Mouse (Mus musculus): ENCODE data around the gene Celf2. TPM values are rescaled to one million over a fixed set of nuclear protein-coding genes. Genes with fewer than 3 reads are reported as not detected.

Celf2 gene
- polyA plus RNA-seq, 1 experiment from 2014 or later = 68.8 TPM

GRCm38 (mm10) chr2:6622082-6622481 is 887.3 kb downstream of the Celf2 start:
- no peak overlapping the region for H3K4me2 ChIP-seq (ENCODE audit: low read depth, low read length)
- H3K27me3 ChIP-seq (replicated peaks; ENCODE audit: control insufficient read depth, insufficient read depth, low read length) = no peaks in the 10 kb centered on the region
- peak; percentile 50 for DNase-seq (ENCODE audit: low spot score)
- H3K27ac ChIP-seq (replicated peaks; ENCODE audit: low read depth, low read length) = no peak overlapping the region
- H3K4me1 ChIP-seq (ENCODE audit: control insufficient read depth, insufficient read depth, low read length) = no peaks in the 10 kb centered on the region
- H3K9ac ChIP-seq (ENCODE audit: low read depth, low read length) = no peak overlapping the region
- no peak for ATAC-seq (ENCODE audit: low read depth)
- no peaks in the 10 kb centered on the region for H3K36me3 ChIP-seq (ENCODE audit: control insufficient read depth, insufficient read depth, low read length)
- no peak overlapping the region for H3K4me3 ChIP-seq (ENCODE audit: low read depth, low read length)
- WGBS = 74% methylated on average over 5 of the region's 5 CpGs
- no peaks in the 10 kb centered on the region for H3K9me3 ChIP-seq (ENCODE audit: control insufficient read depth, low read length)

GRCm38 (mm10) chr2:6618856-6619255 is 890.5 kb downstream of the Celf2 start:
- no peaks in the 10 kb centered on the region for H3K9me3 ChIP-seq (ENCODE audit: control insufficient read depth, low read length)
- H3K4me2 ChIP-seq (ENCODE audit: low read depth, low read length) = no peak overlapping the region
- ATAC-seq (ENCODE audit: low read depth) = no peak
- H3K27me3 ChIP-seq (replicated peaks; ENCODE audit: control insufficient read depth, insufficient read depth, low read length) = no peaks in the 10 kb centered on the region
- H3K27ac ChIP-seq (replicated peaks; ENCODE audit: low read depth, low read length) = no peak overlapping the region
- H3K4me3 ChIP-seq (ENCODE audit: low read depth, low read length) = no peak overlapping the region
- no peak for DNase-seq (ENCODE audit: low spot score)
- no peak overlapping the region for H3K9ac ChIP-seq (ENCODE audit: low read depth, low read length)
- no peaks in the 10 kb centered on the region for H3K4me1 ChIP-seq (ENCODE audit: control insufficient read depth, insufficient read depth, low read length)
- WGBS = 89% methylated on average over 3 of the region's 3 CpGs
- no peaks in the 10 kb centered on the region for H3K36me3 ChIP-seq (ENCODE audit: control insufficient read depth, insufficient read depth, low read length)

- no peak overlapping the region for H3K27ac ChIP-seq (replicated peaks; ENCODE audit: low read depth, low read length)
- H3K4me1 ChIP-seq (ENCODE audit: control insufficient read depth, insufficient read depth, low read length) = no peaks in the 10 kb centered on the region
- no peak overlapping the region for H3K4me2 ChIP-seq (ENCODE audit: low read depth, low read length)
- no peak overlapping the region for H3K9ac ChIP-seq (ENCODE audit: low read depth, low read length)
- no peak for DNase-seq (ENCODE audit: low spot score)
- no peaks in the 10 kb centered on the region for H3K9me3 ChIP-seq (ENCODE audit: control insufficient read depth, low read length)
- no peaks in the 10 kb centered on the region for H3K36me3 ChIP-seq (ENCODE audit: control insufficient read depth, insufficient read depth, low read length)
- WGBS = 84% methylated on average over 1 of the region's 1 CpGs
- H3K4me3 ChIP-seq (ENCODE audit: low read depth, low read length) = no peak overlapping the region
- ATAC-seq (ENCODE audit: low read depth) = no peak
- no peaks in the 10 kb centered on the region for H3K27me3 ChIP-seq (replicated peaks; ENCODE audit: control insufficient read depth, insufficient read depth, low read length)
These were observed 890.9 kb downstream of the Celf2 start for GRCm38 (mm10) chr2:6618450-6618849.

- no peaks in the 10 kb centered on the region for H3K36me3 ChIP-seq (ENCODE audit: control insufficient read depth, insufficient read depth, low read length)
- no peaks in the 10 kb centered on the region for H3K27me3 ChIP-seq (replicated peaks; ENCODE audit: control insufficient read depth, insufficient read depth, low read length)
- H3K4me3 ChIP-seq (ENCODE audit: low read depth, low read length) = no peak overlapping the region
- no peaks in the 10 kb centered on the region for H3K4me1 ChIP-seq (ENCODE audit: control insufficient read depth, insufficient read depth, low read length)
- no peak overlapping the region for H3K27ac ChIP-seq (replicated peaks; ENCODE audit: low read depth, low read length)
- no peak for ATAC-seq (ENCODE audit: low read depth)
- H3K9ac ChIP-seq (ENCODE audit: low read depth, low read length) = no peak overlapping the region
- no peak for DNase-seq (ENCODE audit: low spot score)
- no peak overlapping the region for H3K4me2 ChIP-seq (ENCODE audit: low read depth, low read length)
- 92% methylated on average over 2 of the region's 2 CpGs for WGBS
- no peaks in the 10 kb centered on the region for H3K9me3 ChIP-seq (ENCODE audit: control insufficient read depth, low read length)
These were observed 905.0 kb downstream of the Celf2 start for GRCm38 (mm10) chr2:6604347-6604746.

- Histone ChIP-seq H3K36me3 (ENCODE audit: control insufficient read depth, insufficient read depth, low read length) (no peaks in the 10 kb centered on the region), H3K9ac (ENCODE audit: low read depth, low read length) (no peak overlapping the region), H3K4me2 (ENCODE audit: low read depth, low read length) (no peak overlapping the region), H3K4me1 (ENCODE audit: control insufficient read depth, insufficient read depth, low read length) (no peaks in the 10 kb centered on the region), H3K27me3 (replicated peaks; ENCODE audit: control insufficient read depth, insufficient read depth, low read length) (no peaks in the 10 kb centered on the region), H3K27ac (replicated peaks; ENCODE audit: low read depth, low read length) (no peak overlapping the region), H3K4me3 (ENCODE audit: low read depth, low read length) (no peak overlapping the region), H3K9me3 (ENCODE audit: control insufficient read depth, low read length) (no peaks in the 10 kb centered on the region)
- ATAC-seq (ENCODE audit: low read depth) = no peak
- WGBS = 71% methylated on average over 6 of the region's 6 CpGs
- DNase-seq (ENCODE audit: low spot score) = no peak
These were observed 905.5 kb downstream of the Celf2 start for GRCm38 (mm10) chr2:6603880-6604279.

GRCm38 (mm10) chr2:6602163-6602562 is 907.2 kb downstream of the Celf2 start:
- ATAC-seq (ENCODE audit: low read depth) (no peak), DNase-seq (ENCODE audit: low spot score) (no peak)
- Histone ChIP-seq H3K36me3 (ENCODE audit: control insufficient read depth, insufficient read depth, low read length) (no peaks in the 10 kb centered on the region), H3K4me2 (ENCODE audit: low read depth, low read length) (no peak overlapping the region), H3K9me3 (ENCODE audit: control insufficient read depth, low read length) (no peaks in the 10 kb centered on the region), H3K27ac (replicated peaks; ENCODE audit: low read depth, low read length) (no peak overlapping the region), H3K27me3 (replicated peaks; ENCODE audit: control insufficient read depth, insufficient read depth, low read length) (no peaks in the 10 kb centered on the region), H3K4me3 (ENCODE audit: low read depth, low read length) (no peak overlapping the region), H3K4me1 (ENCODE audit: control insufficient read depth, insufficient read depth, low read length) (no peaks in the 10 kb centered on the region), H3K9ac (ENCODE audit: low read depth, low read length) (no peak overlapping the region)
- WGBS = 77% methylated on average over 4 of the region's 4 CpGs

- H3K4me2 ChIP-seq (ENCODE audit: low read depth, low read length) = no peak overlapping the region
- 89% methylated on average over 1 of the region's 1 CpGs for WGBS
- no peak for ATAC-seq (ENCODE audit: low read depth)
- no peaks in the 10 kb centered on the region for H3K4me1 ChIP-seq (ENCODE audit: control insufficient read depth, insufficient read depth, low read length)
- H3K27ac ChIP-seq (replicated peaks; ENCODE audit: low read depth, low read length) = no peak overlapping the region
- no peaks in the 10 kb centered on the region for H3K27me3 ChIP-seq (replicated peaks; ENCODE audit: control insufficient read depth, insufficient read depth, low read length)
- no peaks in the 10 kb centered on the region for H3K36me3 ChIP-seq (ENCODE audit: control insufficient read depth, insufficient read depth, low read length)
- no peaks in the 10 kb centered on the region for H3K9me3 ChIP-seq (ENCODE audit: control insufficient read depth, low read length)
- H3K9ac ChIP-seq (ENCODE audit: low read depth, low read length) = no peak overlapping the region
- H3K4me3 ChIP-seq (ENCODE audit: low read depth, low read length) = no peak overlapping the region
- no peak for DNase-seq (ENCODE audit: low spot score)
These were observed 910.5 kb downstream of the Celf2 start for GRCm38 (mm10) chr2:6598879-6599167.

- no peaks in the 10 kb centered on the region for H3K27me3 ChIP-seq (replicated peaks; ENCODE audit: control insufficient read depth, insufficient read depth, low read length)
- H3K4me2 ChIP-seq (ENCODE audit: low read depth, low read length) = no peak overlapping the region
- no peak overlapping the region for H3K9ac ChIP-seq (ENCODE audit: low read depth, low read length)
- WGBS = 75% methylated on average over 8 of the region's 8 CpGs
- DNase-seq (ENCODE audit: low spot score) = no peak
- no peaks in the 10 kb centered on the region for H3K36me3 ChIP-seq (ENCODE audit: control insufficient read depth, insufficient read depth, low read length)
- no peak overlapping the region for H3K4me3 ChIP-seq (ENCODE audit: low read depth, low read length)
- ATAC-seq (ENCODE audit: low read depth) = no peak
- H3K4me1 ChIP-seq (ENCODE audit: control insufficient read depth, insufficient read depth, low read length) = no peaks in the 10 kb centered on the region
- no peaks in the 10 kb centered on the region for H3K9me3 ChIP-seq (ENCODE audit: control insufficient read depth, low read length)
- H3K27ac ChIP-seq (replicated peaks; ENCODE audit: low read depth, low read length) = no peak overlapping the region
These were observed 911.1 kb downstream of the Celf2 start for GRCm38 (mm10) chr2:6598124-6598878.

- WGBS = 41% methylated on average over 1 of the region's 1 CpGs
- Histone ChIP-seq H3K36me3 (ENCODE audit: control insufficient read depth, insufficient read depth, low read length) (no peaks in the 10 kb centered on the region), H3K9ac (ENCODE audit: low read depth, low read length) (no peak overlapping the region), H3K4me3 (ENCODE audit: low read depth, low read length) (no peak overlapping the region), H3K27me3 (replicated peaks; ENCODE audit: control insufficient read depth, insufficient read depth, low read length) (no peaks in the 10 kb centered on the region), H3K4me2 (ENCODE audit: low read depth, low read length) (no peak overlapping the region), H3K4me1 (ENCODE audit: control insufficient read depth, insufficient read depth, low read length) (no peaks in the 10 kb centered on the region), H3K9me3 (ENCODE audit: control insufficient read depth, low read length) (no peaks in the 10 kb centered on the region), H3K27ac (replicated peaks; ENCODE audit: low read depth, low read length) (no peak overlapping the region)
- DNase-seq (ENCODE audit: low spot score) = peak; percentile 45
- ATAC-seq (ENCODE audit: low read depth) = no peak
These were observed 914.6 kb downstream of the Celf2 start for GRCm38 (mm10) chr2:6594736-6595135.

Data from embryonic facial prominence, embryonic 14.5 days (tissue).